Mouse (Mus musculus): ENCODE results near the gene Tespa1. TPM values are rescaled to one million over a fixed set of nuclear protein-coding genes. Genes with fewer than 3 reads are reported as not detected.
"Not testable (repeated sequence)": the region's sequence is repeated elsewhere in the genome, so short reads cannot be mapped to it uniquely, and the experiment has no call there.

Tespa1 gene
- total RNA-seq, 2 experiments from 2014 or later = 0.33 to 0.50 TPM

DNA sequence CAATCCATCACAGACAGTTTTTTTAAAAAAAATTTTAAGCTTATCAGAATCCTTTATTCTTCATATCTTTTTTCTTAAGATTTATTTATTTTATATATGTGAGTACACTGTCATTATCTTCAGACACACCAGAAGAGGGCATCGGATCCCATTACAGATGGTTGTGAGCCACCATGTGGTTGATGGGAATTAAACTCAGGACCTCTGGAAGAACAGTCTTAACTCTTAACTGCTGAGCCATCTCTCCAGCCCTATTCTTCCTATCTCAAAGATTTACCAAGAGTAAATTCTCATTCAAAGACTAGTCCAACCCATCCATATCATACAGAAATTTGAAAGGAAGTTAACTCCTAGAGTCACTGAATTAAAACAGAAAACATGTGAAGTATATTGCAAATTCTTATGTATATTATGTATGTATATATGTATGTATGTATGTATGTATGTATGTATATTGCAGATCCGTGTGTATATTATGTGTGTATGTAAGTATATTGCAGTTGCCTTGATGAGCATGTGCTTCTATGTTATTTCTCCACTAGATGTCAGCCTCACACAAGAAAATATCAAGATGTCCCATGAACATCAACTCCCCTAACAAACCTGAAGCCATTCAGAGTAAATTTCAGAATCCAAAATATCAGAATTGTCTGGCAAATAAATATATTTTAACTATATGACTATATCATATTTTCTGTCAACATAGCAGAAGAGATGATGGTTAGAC, 40.9 kb downstream of the Tespa1 start:
- DNase-seq = no peak

- no peak for DNase-seq
Observed at GRCm38 (mm10) chr10:130364766-130365165, 42.1 kb downstream of the Tespa1 start.

DNA sequence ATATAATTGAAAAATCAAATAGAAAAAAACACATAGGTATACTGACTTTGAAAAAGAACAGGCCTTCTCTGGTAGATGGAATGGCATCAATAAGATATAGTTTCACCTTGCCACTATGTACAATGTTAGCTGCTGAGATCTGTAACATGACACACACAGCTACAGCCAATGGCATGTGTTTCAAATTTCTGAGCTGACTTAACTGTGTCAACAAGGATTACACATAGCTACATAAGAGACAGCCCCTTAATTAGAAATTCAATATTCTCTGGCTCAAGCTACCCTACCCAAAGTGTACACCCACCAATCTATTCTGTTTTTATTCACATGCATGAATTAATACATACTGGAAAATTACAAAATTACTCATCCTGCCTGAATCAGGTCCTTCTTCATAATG, 45.7 kb downstream of the Tespa1 start:
- no peak for DNase-seq

DNA sequence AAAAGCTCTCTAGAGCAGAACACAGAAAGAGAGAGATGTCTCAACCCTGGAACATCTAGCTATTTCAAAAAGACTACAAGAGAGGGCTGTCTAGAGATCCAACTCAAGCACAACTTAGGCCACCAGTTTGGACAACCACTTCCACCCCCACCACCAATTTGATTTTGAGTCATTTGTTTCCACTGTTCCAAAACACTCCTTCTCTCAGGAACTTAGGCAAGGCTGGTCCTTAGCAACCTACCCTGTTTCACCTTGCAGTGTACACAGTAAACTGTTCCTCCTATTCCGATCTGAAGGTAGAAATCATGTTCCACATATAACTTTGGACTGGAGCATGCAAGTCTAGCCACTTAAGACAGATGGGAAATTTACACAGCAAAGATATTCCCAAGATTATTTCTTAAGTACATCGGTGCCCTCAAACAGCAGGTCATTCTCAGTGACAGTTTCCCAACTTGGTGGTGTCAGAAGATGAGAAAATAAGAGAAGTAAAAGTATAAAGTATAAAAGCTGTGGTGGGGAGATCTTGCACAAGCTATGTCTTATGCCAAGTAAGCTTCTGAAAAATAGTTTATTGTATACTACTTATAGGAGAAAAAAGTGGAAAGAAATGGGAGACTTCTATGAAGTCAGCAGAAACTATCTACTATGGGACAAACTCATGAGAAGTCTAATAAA, 47.5 kb downstream of the Tespa1 start:
- no peak for DNase-seq

- DNase-seq = no peak
Observed at GRCm38 (mm10) chr10:130371644-130372043, 49.0 kb downstream of the Tespa1 start.

DNA sequence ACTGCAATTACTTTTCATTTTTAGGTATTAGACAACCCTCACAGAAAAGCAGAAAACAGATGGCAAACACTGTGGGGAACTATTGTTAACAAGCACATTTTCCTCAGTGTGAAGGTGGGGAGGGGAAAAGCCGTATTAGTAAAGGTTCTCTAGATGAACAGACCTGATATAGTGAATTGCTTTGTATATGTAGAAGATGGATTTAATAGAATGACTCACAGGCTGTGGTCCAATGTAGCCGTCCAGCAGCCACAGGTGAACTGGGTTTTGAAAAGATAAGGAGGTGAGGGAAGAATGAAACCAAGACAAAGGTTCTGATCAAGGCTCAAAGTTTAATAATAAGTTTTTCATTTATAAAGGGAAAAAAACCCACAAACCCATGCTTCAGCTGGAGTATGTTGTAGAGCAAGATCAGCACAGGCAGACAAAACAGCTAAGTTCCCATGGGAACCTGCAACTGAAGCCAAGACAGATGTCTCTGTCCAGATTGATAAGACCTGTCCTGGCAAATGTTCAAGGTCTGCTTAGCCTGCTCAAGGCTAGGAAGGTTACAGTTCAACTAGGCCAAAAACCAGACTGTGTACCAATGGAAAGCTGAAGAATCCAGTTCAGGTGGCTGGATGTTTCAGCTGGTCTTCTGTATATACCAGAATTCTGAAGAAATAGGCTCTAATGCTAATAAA, 50.0 kb downstream of the Tespa1 start:
- DNase-seq = no peak

- no peak for DNase-seq
Observed at GRCm38 (mm10) chr10:130375145-130375544, 52.5 kb downstream of the Tespa1 start.

DNA sequence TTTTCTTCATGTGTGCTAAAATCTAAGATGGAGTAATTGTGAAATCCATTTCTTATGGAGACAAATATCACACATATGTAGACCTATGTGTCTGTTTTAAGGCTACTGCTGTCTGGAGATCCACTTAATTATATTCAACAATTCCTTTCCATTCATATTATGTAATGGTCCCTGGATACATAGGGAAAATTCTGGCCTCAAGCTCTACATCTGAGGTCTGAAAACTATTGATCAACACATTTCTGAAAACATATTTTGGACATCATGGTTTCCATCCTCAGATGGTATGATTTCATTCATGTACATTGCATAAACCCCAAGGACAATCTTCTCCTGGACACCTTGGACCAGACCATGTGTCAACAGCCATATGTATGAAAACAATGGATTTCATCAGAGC, 71.6 kb downstream of the Tespa1 start, which contains the start of gene Vmn2r84:
Vmn2r84 (minus strand) TSS at position 101 of the 400 bp plus-strand sequence.
- DNase-seq = no peak

GRCm38 (mm10) chr10:130412167-130412698, 89.6 kb downstream of the Tespa1 start:
- DNase-seq = not testable (repeated sequence)

Other genes starting within 250 kb of the Tespa1 start
- gene Olfr823, start 207.5 kb upstream of the Tespa1 start, total RNA-seq (2021) = not detected
- gene Olfr824, start 192.9 kb upstream of the Tespa1 start, total RNA-seq (2021) = not detected
- gene Olfr825, start 156.1 kb upstream of the Tespa1 start, total RNA-seq (2021) = not detected
- not detected for gene Olfr826, start 138.7 kb upstream of the Tespa1 start, total RNA-seq (2021)
- gene Olfr827, start 108.5 kb upstream of the Tespa1 start, total RNA-seq (2021) = not detected
- not detected for gene Neurod4, start 42.6 kb upstream of the Tespa1 start, total RNA-seq (2021)
- not detected for gene Vmn2r84, start 71.5 kb downstream of the Tespa1 start, total RNA-seq (2021)
- gene Vmn2r85, start 106.8 kb downstream of the Tespa1 start, total RNA-seq (2021) = not detected
- not detected for gene Vmn2r86, start 133.2 kb downstream of the Tespa1 start, total RNA-seq (2021)
- not detected for gene Vmn2r87, start 174.5 kb downstream of the Tespa1 start, total RNA-seq (2021)